Mouse (Mus musculus) v-Abl transformed pro-B cells (cell line): ENCODE measurements at regions not wholly inside any gene's neighbourhood (a gene's known extent, or its start where the extent isn't known, plus 50 kb on each side); places are given as distances from the start of the nearest gene placed in this dataset.
"Not testable (repeated sequence)": the region's sequence is repeated elsewhere in the genome, so short reads cannot be mapped to it uniquely, and the experiment has no call there.

Experiments used
- in situ Hi-C, 2 experiments: fragments of 400-800 bp; cut with MboI; formaldehyde crosslinking; loops; one replicate each; pipeline ENCODE4 v1.15.1; 2025; ENCODE audit not compliant: unreplicated experiment in 2 of 2

GRCm38 (mm10) chr1:81624141-81624540 lies 547.4 kb downstream of the Nyap2 start:
- in situ Hi-C loops, result no loop called here

GRCm38 (mm10) chr1:81632704-81633103 lies 556.0 kb downstream of the Nyap2 start:
- in situ Hi-C loops, result no loop called here

GRCm38 (mm10) chr1:81637357-81637756 lies 560.6 kb downstream of the Nyap2 start:
- in situ Hi-C loops, result no loop called here

GRCm38 (mm10) chr1:81652990-81653717 lies 576.4 kb downstream of the Nyap2 start:
- in situ Hi-C loops, result no loop called here

- in situ Hi-C loops, result no loop called here
These were observed 571.7 kb upstream of the Gm9747 start for GRCm38 (mm10) chr1:81661245-81661644.

- in situ Hi-C loops, result no loop called here
These were observed 561.8 kb upstream of the Gm9747 start for GRCm38 (mm10) chr1:81671142-81671541.

- in situ Hi-C loops, result no loop called here
These were observed 561.2 kb upstream of the Gm9747 start for GRCm38 (mm10) chr1:81671725-81672124.

- in situ Hi-C loops, result loop anchor here in 1 of 2 experiments (25.0 kb wide), 1 partner anchor 612 kb away; the partner anchor contains the start of gene Irs1
These were observed 557.2 kb upstream of the Gm9747 start for GRCm38 (mm10) chr1:81675576-81676342.

GRCm38 (mm10) chr1:81677768-81678400 lies 555.0 kb upstream of the Gm9747 start:
- in situ Hi-C loops, result loop anchor here in 1 of 2 experiments (25.0 kb wide), 1 partner anchor 609 kb away; the partner anchor contains the start of gene Irs1

- in situ Hi-C loops, result loop anchor here in 1 of 2 experiments (25.0 kb wide), 1 partner anchor 591 kb away; the partner anchor contains the start of gene Irs1
These were observed 536.8 kb upstream of the Gm9747 start for GRCm38 (mm10) chr1:81696129-81696528.

GRCm38 (mm10) chr1:81709169-81709568 lies 523.7 kb upstream of the Gm9747 start:
- in situ Hi-C loops, result no loop called here

GRCm38 (mm10) chr1:81717091-81717490 lies 515.8 kb upstream of the Gm9747 start:
- in situ Hi-C loops, result no loop called here

GRCm38 (mm10) chr1:81718233-81718632 lies 514.7 kb upstream of the Gm9747 start:
- in situ Hi-C loops, result no loop called here

GRCm38 (mm10) chr1:81724859-81725258 lies 508.1 kb upstream of the Gm9747 start:
- in situ Hi-C loops, result no loop called here

- in situ Hi-C loops, result no loop called here
These were observed 506.4 kb upstream of the Gm9747 start for GRCm38 (mm10) chr1:81726268-81727132.

GRCm38 (mm10) chr1:81737111-81737833 lies 495.6 kb upstream of the Gm9747 start:
- in situ Hi-C loops, result no loop called here

GRCm38 (mm10) chr1:81738384-81738783 lies 494.5 kb upstream of the Gm9747 start:
- in situ Hi-C loops, result no loop called here

- in situ Hi-C loops, result no loop called here
These were observed 493.5 kb upstream of the Gm9747 start for GRCm38 (mm10) chr1:81739392-81739791.

- in situ Hi-C loops, result no loop called here
These were observed 492.9 kb upstream of the Gm9747 start for GRCm38 (mm10) chr1:81739981-81740380.

GRCm38 (mm10) chr1:81741882-81742281 lies 491.0 kb upstream of the Gm9747 start:
- in situ Hi-C loops, result not testable (repeated sequence)
